Mouse (Mus musculus) heart, postnatal 25 days (tissue): ENCODE measurements around the gene Eps15l1. TPM values are rescaled to one million over a fixed set of nuclear protein-coding genes. Genes with fewer than 3 reads are reported as not detected.

Experiments
- DNase-seq: peaks from one replicate; pipeline ENCODE4 v3.0.0; 2022; ENCODE audit warnings: low spot score
- intact Hi-C: fragments of 180-260 bp; cut with DNase I; formaldehyde crosslinking; loops from one replicate; pipeline ENCODE4 v1.15.1; 2025
- total RNA-seq, 2 experiments: library from RNA; stranded (reverse); gene quantifications; 2 replicates each; pipeline ENCODE4 v1.2.3; 2021

The Eps15l1 gene
- total RNA-seq, 2 experiments from 2014 or later: 38.9 to 41.8 TPM

GRCm38 (mm10) chr8:72356593-72356992 is 64.7 kb downstream of the Eps15l1 start:
- intact Hi-C loops: no loop called here
- DNase-seq: no peak

- no peak for DNase-seq
- intact Hi-C loops: no loop called here
These were observed 67.0 kb downstream of the Eps15l1 start for GRCm38 (mm10) chr8:72354272-72354671.

GRCm38 (mm10) chr8:72353700-72354045 is 67.6 kb downstream of the Eps15l1 start:
- intact Hi-C loops: loop anchor here (2.0 kb wide), 1 partner anchor 15 kb away; no protein-coding TSS in a partner anchor
- DNase-seq: no peak

GRCm38 (mm10) chr8:72352951-72353699 is 68.1 kb downstream of the Eps15l1 start:
- DNase-seq: no peak
- intact Hi-C loops: loop anchor here (2.0 kb wide), 1 partner anchor 14 kb away; no protein-coding TSS in a partner anchor

GRCm38 (mm10) chr8:72351405-72352005 is 69.8 kb downstream of the Eps15l1 start:
- intact Hi-C loops: loop anchor here (2.0 kb wide), 1 partner anchor 13 kb away; no protein-coding TSS in a partner anchor
- no peak for DNase-seq

- no peak for DNase-seq
- intact Hi-C loops: no loop called here
These were observed 70.5 kb downstream of the Eps15l1 start for GRCm38 (mm10) chr8:72350727-72351126.

GRCm38 (mm10) chr8:72349838-72350237 is 71.4 kb downstream of the Eps15l1 start:
- DNase-seq: no peak
- intact Hi-C loops: no loop called here

GRCm38 (mm10) chr8:72348956-72349355 is 72.3 kb downstream of the Eps15l1 start:
- intact Hi-C loops: no loop called here
- DNase-seq: no peak

GRCm38 (mm10) chr8:72348114-72348513 is 73.1 kb downstream of the Eps15l1 start:
- intact Hi-C loops: no loop called here
- no peak for DNase-seq

GRCm38 (mm10) chr8:72347553-72347952 is 73.7 kb downstream of the Eps15l1 start:
- no peak for DNase-seq
- intact Hi-C loops: no loop called here

- no peak for DNase-seq
These were observed 77.5 kb downstream of the Eps15l1 start for GRCm38 (mm10) chr8:72343725-72344124.

GRCm38 (mm10) chr8:72342556-72343300 is 78.5 kb downstream of the Eps15l1 start:
- intact Hi-C loops: no loop called here

More at GRCm38 (mm10) chr8:72343725-72344124, 77.5 kb downstream of the Eps15l1 start:
- intact Hi-C loops: no loop called here

GRCm38 (mm10) chr8:72337034-72337433 is 84.2 kb downstream of the Eps15l1 start:
- intact Hi-C loops: loop anchor here (2.0 kb wide), 1 partner anchor 28 kb away; no protein-coding TSS in a partner anchor
- no peak for DNase-seq

More at GRCm38 (mm10) chr8:72342556-72343300, 78.5 kb downstream of the Eps15l1 start:
- no peak for DNase-seq

- no peak for DNase-seq
- intact Hi-C loops: loop anchor here (2.0 kb wide), 1 partner anchor 29 kb away; no protein-coding TSS in a partner anchor
These were observed 85.0 kb downstream of the Eps15l1 start for GRCm38 (mm10) chr8:72336273-72336672.

GRCm38 (mm10) chr8:72334144-72334641 is 87.1 kb downstream of the Eps15l1 start:
- intact Hi-C loops: no loop called here
- DNase-seq: no peak

GRCm38 (mm10) chr8:72333429-72334143 is 87.7 kb downstream of the Eps15l1 start:
- no peak for DNase-seq
- intact Hi-C loops: no loop called here

- DNase-seq: no peak
These were observed 89.6 kb downstream of the Eps15l1 start for GRCm38 (mm10) chr8:72331631-72332030.

GRCm38 (mm10) chr8:72330806-72331516 is 90.3 kb downstream of the Eps15l1 start:
- DNase-seq: no peak
- intact Hi-C loops: no loop called here

More at GRCm38 (mm10) chr8:72331631-72332030, 89.6 kb downstream of the Eps15l1 start:
- intact Hi-C loops: no loop called here

- intact Hi-C loops: no loop called here
- no peak for DNase-seq
These were observed 92.1 kb downstream of the Eps15l1 start for GRCm38 (mm10) chr8:72329116-72329515.
